Mouse (Mus musculus): ENCODE data around the gene Vmn1r79. TPM values are rescaled to one million over a fixed set of nuclear protein-coding genes. Genes with fewer than 3 reads are reported as not detected.
"Not testable (repeated sequence)": the region's sequence is repeated elsewhere in the genome, so short reads cannot be mapped to it uniquely, and the experiment has no call there.

The Vmn1r79 gene
- not detected in 2 replicates for polyA plus RNA-seq (2015; fragmentation: Nextera tagmentation; extraction: Ambion mirVana)

DNA sequence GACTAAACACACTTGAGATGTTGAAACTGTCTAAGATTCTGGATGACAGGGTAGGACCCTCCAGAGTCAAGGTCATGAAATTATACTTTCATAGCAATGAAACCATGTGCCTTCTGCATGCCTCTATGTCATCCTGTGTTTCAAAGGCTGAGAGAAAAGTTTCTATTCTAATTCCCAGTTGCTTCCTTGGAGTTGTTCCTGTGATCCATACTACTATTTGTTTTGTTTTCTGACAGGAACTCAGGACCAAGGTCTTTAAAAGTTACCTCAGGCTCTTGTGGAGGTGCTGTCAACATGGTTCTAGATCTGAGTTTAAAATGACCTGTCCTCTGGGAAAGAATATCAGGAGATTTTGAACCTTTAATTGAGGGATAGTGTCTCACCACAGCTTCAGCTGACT lies at the start of gene Vmn1r79:
TSS of gene Vmn1r79 (plus strand) at position 301 of the 400 bp plus-strand sequence.
- H3K9me3 ChIP-seq; H3K27me3 ChIP-seq; H3K27ac ChIP-seq (replicated peaks); H3K9ac ChIP-seq; H3K4me1 ChIP-seq (replicated peaks); H3K4me2 ChIP-seq; ATAC-seq (ENCODE audit: low read depth); H3K36me3 ChIP-seq; H3K4me3 ChIP-seq: not testable (repeated sequence)

DNA sequence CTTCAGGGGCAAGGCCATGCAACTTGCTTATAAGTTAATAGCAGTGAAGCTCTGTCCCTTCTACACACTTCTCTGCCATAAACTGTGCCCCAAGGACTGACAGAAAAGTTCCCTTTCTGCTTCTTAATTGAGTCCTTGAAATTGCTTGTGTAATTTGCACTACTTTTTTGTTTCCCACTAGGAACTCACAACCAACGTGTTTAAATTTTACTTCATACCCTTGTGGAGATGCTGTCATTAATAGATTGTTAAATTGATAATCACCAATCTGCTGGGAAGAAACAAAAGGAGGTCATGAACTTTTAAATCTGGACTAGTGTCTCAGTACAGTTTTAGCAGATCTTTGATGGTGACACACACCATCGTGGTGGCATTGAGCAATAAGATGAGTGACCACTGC lies 21.1 kb upstream of the Vmn1r79 start, which contains the start of gene Vmn1r78:
TSS of gene Vmn1r78 (plus strand) at position 301 of the 400 bp plus-strand sequence.
- ATAC-seq (ENCODE audit: low read depth) = no peak
- Histone ChIP-seq H3K27ac (replicated peaks) (no peak within 1 kb of the TSS), H3K36me3 (no peaks in the 10 kb centered on the region), H3K4me3 (no peak within 1 kb of the TSS), H3K27me3 (no peaks in the 10 kb centered on the region), H3K4me1 (replicated peaks) (no peaks in the 10 kb centered on the region), H3K9ac (no peak within 1 kb of the TSS), H3K9me3 (peaks cover 2% of the 10 kb centered on the region; the same call in 1 of the 2 replicates), H3K4me2 (no peak within 1 kb of the TSS)
- WGBS = 61% methylated on average over 2 of the region's 2 CpGs

DNA sequence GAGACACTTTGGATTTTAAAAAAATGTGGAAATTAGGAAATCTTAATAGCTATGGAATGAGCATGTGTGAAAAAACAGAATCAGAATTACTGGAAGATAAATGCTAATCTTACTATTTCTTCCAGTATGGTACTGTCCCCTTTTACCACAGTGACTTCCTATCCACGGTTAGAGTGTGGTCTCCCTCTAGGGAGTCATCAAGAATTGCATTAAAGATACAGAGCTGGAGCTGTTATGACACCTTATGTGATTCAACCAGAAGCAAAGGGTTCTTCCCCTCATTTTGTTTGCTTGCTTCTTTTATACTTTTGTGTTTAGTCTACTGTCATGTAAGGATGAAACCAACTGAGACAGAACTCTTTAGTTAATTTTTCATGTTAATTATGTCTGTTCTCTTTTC lies 14.6 kb upstream of the Vmn1r79 start:
- not testable (repeated sequence) for H3K36me3 ChIP-seq; H3K9me3 ChIP-seq; ATAC-seq (ENCODE audit: low read depth); H3K9ac ChIP-seq; H3K4me2 ChIP-seq; H3K27me3 ChIP-seq; H3K4me3 ChIP-seq; H3K4me1 ChIP-seq (replicated peaks); H3K27ac ChIP-seq (replicated peaks)
- WGBS = 65% methylated on average over 1 of the region's 1 CpGs

DNA sequence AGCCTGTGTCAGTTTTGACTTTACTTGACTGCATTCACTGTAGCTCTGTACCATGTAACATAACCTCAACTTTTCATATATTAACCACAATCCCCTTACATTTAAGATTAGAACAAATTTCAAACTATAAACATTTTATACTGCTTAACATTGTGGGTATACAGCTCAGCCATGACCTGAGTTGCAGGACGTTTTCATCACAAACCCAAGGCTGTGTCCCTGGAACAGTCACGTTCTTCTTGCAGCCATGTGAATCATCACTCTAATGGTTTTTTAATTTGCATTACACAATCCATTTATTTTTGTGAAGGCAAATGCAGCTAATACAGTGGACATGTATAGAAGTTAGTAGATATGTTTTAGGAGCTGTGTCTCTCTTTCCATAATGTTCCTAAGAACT lies 1.8 kb downstream of the Vmn1r79 start:
- not testable (repeated sequence) for H3K9ac ChIP-seq; H3K4me2 ChIP-seq; H3K27ac ChIP-seq (replicated peaks); H3K27me3 ChIP-seq; H3K4me1 ChIP-seq (replicated peaks); ATAC-seq (ENCODE audit: low read depth); H3K36me3 ChIP-seq; H3K4me3 ChIP-seq; H3K9me3 ChIP-seq
- 69% methylated on average over 2 of the region's 2 CpGs for WGBS

DNA sequence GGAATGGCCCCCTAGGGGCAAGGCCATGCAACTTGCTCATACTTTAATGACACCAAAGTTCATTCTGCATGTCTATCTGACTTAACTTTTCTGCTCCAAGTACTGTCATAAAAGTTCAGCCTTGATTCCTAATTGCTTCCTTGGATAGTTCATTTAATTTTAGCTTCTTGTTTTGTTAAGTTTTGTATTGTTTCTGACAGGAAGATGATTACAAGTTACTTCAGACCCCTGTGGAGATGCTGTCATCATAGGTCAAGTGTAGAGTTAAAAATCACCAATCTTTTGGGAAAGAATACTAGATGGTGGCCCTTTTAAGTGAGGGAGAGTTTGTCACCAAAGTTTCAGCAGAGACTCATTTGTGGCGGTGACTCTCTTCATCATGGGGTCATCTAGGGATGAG lies 17.9 kb downstream of the Vmn1r79 start, which contains the start of gene Vmn1r80:
TSS of gene Vmn1r80 (plus strand) at position 301 of the 400 bp plus-strand sequence.
- H3K9me3 ChIP-seq = peaks cover 4% of the 10 kb centered on the region; the same call in 1 of the 2 replicates
- ATAC-seq (ENCODE audit: low read depth) = no peak
- H3K4me1 ChIP-seq (replicated peaks) = no peaks in the 10 kb centered on the region
- no peaks in the 10 kb centered on the region for H3K27me3 ChIP-seq
- no peak within 1 kb of the TSS for H3K4me2 ChIP-seq
- H3K36me3 ChIP-seq = no peaks in the 10 kb centered on the region
- 87% methylated on average over 1 of the region's 1 CpGs for WGBS
- H3K4me3 ChIP-seq = no peak within 1 kb of the TSS
- no peak within 1 kb of the TSS for H3K9ac ChIP-seq
- H3K27ac ChIP-seq (replicated peaks) = no peak within 1 kb of the TSS

DNA sequence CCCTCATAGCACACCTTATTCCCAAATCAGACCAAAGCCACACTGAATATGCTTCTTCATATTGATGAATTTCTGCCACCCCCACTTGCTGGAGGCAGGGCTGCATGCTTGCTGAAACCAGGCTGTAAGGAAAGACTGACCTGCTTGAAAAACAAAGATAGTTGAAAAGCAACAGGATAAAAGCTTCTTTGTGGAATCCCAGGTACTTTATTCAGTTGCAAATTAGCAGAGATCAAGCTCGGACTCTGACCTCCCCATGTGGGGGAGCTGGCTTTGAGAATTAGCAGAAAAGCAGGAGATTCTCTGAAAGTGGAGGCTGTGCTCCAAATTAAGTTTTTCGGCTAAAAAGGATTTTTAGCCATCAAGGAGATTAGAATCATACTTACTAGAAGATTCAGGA lies 33.1 kb downstream of the Vmn1r79 start:
- no peak overlapping the region for H3K4me2 ChIP-seq
- ATAC-seq (ENCODE audit: low read depth) = no peak
- H3K4me1 ChIP-seq (replicated peaks) = no peaks in the 10 kb centered on the region
- H3K27ac ChIP-seq (replicated peaks) = no peak overlapping the region
- no peak overlapping the region for H3K4me3 ChIP-seq
- H3K27me3 ChIP-seq = no peaks in the 10 kb centered on the region
- no peaks in the 10 kb centered on the region for H3K36me3 ChIP-seq
- WGBS = 69% methylated on average over 2 of the region's 2 CpGs
- H3K9ac ChIP-seq = no peak overlapping the region
- H3K9me3 ChIP-seq = peaks cover 16% of the 10 kb centered on the region; the same call in 1 of the 2 replicates

Other genes with a start within 250 kb of the Vmn1r79 start
- gene Vmn1r76, start 233.1 kb upstream of the Vmn1r79 start, polyA plus RNA-seq (2015; fragmentation: Nextera tagmentation; extraction: Ambion mirVana) = not detected in 2 replicates
- not detected in 2 replicates for gene Vmn1r77, start 134.5 kb upstream of the Vmn1r79 start, polyA plus RNA-seq (2015; fragmentation: Nextera tagmentation; extraction: Ambion mirVana)
- not detected in 2 replicates for gene Vmn1r78, start 21.0 kb upstream of the Vmn1r79 start, polyA plus RNA-seq (2015; fragmentation: Nextera tagmentation; extraction: Ambion mirVana)
- gene Vmn1r80, start 18.0 kb downstream of the Vmn1r79 start, polyA plus RNA-seq (2015; fragmentation: Nextera tagmentation; extraction: Ambion mirVana) = not detected in 2 replicates
- not detected in 2 replicates for gene Vmn1r81, start 97.0 kb downstream of the Vmn1r79 start, polyA plus RNA-seq (2015; fragmentation: Nextera tagmentation; extraction: Ambion mirVana)
- not detected in 2 replicates for gene Vmn1r82, start 129.2 kb downstream of the Vmn1r79 start, polyA plus RNA-seq (2015; fragmentation: Nextera tagmentation; extraction: Ambion mirVana)
- not detected in 2 replicates for gene Vmn1r83, start 158.2 kb downstream of the Vmn1r79 start, polyA plus RNA-seq (2015; fragmentation: Nextera tagmentation; extraction: Ambion mirVana)
- gene Vmn1r84, start 198.0 kb downstream of the Vmn1r79 start, polyA plus RNA-seq (2015; fragmentation: Nextera tagmentation; extraction: Ambion mirVana) = not detected in 2 replicates

All from neural tube, embryonic 13.5 days (tissue).